Mouse (Mus musculus) brain, embryonic 18.5 days (tissue): Measurements from ENCODE around the gene Slco2b1.
"Not testable (repeated sequence)": the region's sequence is repeated elsewhere in the genome, so short reads cannot be mapped to it uniquely, and the experiment has no call there.

Source experiments
- DNase-seq: peaks from one replicate; pipeline ENCODE4 v3.0.0-alpha.2; 2012; ENCODE audit warnings: low read depth, low spot score

Gene Slco2b1

DNA sequence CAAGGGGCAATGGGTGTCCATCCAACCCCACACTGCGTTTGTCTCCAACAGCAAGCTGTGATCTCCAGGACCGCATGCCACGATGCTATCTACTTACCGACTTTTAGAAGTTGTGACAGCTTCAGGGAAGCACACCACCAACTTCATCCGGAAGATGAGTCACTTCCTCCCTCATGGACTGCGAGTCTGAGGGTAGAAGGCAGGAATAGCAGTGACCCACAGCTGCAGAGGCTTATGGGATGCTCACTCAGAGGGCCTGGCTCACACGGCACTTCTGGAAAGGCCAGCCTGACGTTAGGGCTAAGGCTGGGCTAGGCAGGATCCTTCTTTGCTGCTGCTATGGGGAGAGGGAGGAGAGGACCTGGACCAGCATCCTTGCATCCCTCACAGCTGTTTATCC lies at the start of gene Slco2b1:
Gene Slco2b1, minus strand, starts transcription at position 175 of the 400 bp plus-strand sequence.
- DNase-seq = no peak

DNA sequence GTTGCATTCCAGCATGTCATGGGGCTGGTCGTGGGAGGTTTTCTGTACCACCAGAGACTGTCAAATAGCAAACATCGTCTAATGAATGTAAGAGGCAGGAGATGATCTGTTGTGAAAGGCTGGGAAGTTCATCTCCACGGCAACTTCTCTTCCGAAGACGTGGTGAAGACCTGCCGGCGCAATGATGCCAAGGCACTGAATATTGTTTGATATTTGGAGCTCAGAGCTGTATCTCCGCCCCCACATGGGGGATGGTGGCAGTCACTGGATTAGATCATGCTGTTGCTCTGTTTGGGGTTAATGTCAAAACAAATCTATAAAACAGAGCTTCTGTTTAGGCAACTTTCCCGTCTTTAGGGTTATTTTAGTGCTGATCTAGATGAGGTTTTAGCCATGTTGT lies 28.1 kb upstream of the Slco2b1 start:
- no peak for DNase-seq

DNA sequence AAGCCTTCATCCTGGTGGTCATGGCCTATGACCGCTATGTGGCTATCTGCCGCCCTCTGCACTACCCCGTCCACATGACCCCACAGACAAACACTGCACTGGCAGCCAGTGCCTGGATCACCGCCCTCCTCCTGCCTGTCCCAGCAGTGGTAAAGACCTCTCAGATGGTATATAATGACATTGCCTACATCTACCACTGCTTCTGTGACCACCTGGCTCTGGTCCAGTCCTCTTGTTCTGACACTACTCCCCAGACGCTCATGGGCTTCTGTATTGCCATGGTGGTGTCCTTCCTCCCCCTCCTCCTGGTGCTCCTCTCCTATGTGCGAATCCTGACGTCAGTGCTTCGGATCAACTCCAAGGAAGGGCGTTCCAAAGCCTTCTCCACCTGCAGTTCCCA lies 24.4 kb upstream of the Slco2b1 start:
- DNase-seq = not testable (repeated sequence)

DNA sequence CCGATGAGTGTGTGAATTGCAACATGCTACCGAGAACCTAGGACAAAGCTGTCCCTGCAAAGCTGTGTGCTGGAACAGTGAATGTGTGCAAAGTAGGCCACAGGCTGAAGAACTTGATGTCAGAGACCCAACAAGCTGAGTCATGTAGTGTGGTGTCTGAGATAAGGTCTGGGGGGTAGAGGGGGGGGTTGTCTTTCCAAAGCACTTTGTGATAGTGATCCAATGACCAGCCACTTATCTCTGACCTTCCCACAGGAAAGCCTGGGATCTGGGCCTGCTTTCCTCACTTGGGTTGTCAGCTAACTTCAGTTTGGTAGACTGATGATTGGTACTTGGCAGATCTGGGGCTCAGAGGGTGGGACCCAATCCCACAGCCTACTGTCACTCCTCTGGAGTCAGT lies 23.5 kb upstream of the Slco2b1 start:
- DNase-seq = no peak

DNA sequence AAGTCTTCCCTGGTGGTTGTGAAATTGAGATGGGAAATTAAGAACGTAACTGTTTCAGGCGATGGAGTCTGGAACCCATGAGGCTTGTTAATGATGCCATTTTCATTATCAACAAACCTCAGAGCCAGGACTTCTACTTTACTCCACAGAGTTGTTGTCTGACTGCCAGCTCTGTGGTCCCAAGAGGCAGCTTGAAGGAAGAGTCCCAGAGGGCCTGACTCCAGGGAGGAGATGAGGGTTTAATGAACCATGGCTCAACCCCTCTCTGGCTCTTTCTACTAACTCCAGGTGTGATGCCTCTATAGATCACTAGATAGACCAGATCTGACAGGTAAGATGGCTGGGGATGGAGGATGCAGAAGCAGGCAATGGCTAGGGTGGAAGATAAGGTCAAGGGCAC lies 18.8 kb upstream of the Slco2b1 start, which contains the start of gene Olfr520:
Gene Olfr520, plus strand, starts transcription at position 301 of the 400 bp plus-strand sequence.
- no peak for DNase-seq

DNA sequence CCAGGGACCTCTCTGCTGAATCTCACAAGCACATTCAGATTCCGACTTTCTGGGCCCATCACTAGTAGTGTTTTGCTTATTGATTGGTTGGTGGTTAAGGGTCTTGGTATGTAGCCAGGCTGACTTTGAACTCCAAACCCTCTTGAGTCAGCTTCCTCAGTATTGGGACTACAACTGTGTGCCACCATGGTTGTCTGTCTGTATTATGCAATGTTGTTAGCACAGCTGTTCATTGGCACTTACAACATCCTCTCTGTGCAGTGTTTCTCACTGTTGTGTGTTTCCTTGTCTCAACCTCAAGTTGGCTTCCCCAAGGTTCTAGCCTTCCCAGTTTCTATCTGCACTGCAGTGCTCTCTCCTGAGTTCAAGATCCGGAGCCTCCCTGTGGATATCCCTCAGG lies 5.4 kb upstream of the Slco2b1 start:
- DNase-seq = no peak

DNA sequence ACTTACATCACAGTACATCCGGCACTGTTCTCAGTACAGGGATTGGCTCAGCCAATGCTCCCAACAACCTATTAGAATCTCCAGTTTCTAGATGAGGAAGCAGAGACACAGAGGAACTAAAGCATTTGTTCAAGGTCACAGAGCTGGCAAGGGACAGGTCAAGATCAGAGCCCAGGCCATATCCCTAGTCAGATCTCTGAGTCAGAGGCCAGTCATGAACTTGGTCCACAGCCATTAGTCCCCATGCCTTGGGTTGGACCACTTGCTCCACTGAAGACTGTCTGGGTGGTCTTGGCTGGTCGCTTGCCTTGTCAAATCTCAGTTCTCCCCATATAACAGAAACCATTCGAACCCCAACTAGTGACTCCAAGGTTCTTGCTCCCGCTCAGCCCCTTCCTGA lies 1.3 kb upstream of the Slco2b1 start:
- no peak for DNase-seq

DNA sequence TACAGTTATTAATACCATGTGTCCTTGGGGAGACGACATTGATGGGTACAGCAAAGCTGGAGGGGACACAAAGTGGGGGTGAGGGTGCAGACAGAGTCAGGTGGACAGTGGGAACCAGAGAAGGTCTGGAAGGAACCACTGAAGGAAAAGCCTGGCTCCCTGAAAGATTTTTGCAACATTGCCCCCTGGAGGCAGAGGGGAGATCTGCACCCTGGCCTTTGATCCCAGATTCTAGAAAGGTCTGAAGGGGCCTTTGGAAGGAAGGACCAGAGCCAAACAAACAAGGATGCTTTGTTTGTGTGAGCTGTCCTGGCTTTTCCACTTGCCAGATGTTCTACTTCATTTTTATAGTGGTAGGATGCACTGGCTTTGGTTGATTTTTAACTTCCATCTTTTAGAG lies 664 bp downstream of the Slco2b1 start:
- DNase-seq = no peak

DNA sequence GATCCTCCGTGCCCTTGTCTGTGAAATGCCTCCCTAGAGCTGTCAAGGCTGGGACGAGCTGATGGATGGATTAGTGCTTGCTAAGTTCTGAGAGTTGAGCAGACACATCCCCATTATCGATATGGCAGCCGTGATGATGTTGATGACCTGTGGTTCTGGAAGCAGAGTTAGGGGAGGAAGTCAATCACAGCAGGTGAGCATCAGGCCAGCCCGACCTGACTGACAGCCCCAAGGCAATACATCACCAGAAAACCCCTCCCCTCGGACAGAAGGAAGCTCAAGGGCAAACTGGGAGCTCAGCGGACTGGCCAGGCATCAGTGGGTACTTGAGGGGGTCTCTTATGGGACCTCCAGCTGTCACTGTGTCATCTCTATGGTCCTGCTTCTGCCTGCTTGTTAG lies 1.1 kb downstream of the Slco2b1 start:
- no peak for DNase-seq

DNA sequence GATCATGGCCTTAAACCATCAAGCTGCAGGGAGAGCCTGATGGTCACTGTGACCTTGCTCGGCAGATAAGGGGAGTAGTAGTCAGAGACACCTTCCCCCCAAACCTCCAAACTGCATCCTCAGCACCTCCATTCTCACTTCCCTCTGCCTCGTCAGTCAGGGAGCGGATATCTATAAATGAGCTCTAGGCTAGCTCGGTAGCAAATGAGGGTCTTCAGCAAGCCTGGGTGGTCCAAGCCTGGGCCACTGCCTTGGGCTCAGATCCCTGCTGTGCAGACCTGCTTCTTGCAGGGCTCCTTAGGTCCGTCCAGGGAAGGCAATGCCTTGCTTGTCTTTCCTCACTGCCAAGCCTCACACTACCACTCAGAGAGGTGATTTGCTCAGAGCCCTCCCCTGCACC lies 2.4 kb downstream of the Slco2b1 start:
- DNase-seq = no peak

DNA sequence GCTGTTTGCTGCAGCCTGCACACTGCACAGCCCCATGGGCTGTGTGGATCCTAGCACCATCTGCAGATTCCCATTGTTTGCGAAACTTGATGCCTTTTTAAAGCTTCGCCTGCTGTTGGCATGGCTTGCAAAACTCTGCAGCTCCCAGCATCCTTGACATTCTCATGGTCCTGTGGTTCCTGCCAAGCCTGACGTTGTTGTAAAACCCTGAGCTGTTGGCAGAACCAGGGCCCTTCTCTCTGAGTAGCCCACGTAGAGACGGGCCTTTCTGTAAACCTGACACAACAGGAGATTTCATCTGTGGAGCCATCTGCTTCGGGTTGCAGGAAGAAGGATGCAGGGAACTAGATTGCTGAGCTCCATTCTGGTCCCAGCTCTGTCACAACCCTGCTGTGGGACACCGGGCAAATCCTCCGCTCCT lies 2.8 kb downstream of the Slco2b1 start:
- DNase-seq = no peak

DNA sequence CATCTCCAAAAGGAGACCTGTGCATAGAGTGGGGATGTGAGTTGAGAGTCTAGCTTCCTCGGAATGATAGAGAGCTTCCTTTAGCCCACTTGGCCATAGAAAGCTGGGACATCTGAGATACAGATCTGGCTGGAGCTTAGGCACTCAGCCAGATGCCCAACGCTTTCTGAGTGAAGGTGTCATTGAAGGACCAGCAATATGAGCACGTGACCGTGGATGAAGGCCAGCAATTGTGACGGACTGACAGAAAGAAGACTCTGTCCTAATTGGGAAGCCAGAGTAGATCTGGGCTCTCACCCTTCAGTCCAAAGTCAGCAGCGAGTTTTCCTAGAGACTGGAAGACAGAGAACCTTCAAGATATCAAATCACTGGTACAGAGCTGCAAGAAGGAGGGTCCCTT lies 3.5 kb downstream of the Slco2b1 start:
- no peak for DNase-seq

DNA sequence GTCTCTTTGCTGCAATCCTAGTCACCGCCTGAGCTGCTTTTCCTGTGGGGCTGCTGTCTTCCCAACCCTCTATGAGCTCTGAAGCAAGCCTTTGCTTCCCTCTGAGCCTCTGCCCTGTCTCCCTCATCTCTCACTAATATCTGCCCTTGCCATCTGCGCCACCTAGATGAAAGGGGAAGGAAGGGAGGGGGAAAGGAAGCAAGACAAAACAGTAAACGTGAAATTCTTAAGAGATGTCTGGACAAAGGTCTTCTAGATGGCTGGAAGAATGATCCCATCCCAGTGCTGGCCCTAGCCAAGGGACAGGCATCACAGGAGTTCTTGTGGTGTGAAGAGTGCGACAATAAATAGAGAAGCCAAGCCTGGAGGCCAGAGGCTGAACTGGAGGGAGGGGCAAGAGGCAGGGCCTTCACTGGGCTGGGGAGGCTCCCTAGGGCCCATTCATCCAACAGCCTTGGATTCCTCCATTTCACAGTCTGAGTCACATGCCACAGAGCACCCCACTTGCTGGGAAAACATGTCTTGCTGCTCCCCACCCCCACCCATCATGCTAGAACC lies 4.0 kb downstream of the Slco2b1 start:
- DNase-seq = no peak

DNA sequence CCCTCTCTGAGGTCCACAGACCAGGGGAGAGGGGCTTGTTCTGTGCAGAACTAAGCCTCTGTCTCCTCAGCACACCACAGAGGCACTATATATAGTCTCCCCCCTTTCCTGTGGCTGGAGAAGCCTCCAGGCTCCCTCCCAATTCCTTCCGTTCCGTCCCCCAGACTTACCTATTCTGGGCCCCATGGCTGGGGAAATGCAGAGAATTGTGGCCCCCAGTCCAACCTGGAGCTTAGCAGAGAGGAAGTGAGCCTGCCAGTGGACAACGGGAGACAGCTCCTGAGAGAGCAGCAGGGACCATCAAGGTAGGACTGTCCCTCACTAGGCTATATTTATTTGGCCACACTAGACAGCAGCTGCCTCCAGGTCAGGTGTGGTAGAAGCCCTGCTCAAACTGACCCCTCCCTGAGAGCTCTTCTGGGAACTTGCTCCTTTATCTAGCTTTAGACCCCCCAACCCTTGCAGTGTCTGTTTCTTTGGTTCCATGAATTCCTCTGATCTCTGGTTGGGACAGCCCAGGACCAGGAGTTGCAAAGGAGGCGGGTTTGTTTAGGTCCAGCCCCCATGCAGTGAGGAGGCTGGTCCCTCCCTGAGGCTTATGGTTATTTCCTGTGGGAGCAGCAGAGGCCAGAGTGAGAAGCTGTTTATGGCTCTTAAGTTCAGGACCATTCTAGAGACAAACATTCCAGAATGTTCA lies 4.7 kb downstream of the Slco2b1 start:
- DNase-seq = no peak

DNA sequence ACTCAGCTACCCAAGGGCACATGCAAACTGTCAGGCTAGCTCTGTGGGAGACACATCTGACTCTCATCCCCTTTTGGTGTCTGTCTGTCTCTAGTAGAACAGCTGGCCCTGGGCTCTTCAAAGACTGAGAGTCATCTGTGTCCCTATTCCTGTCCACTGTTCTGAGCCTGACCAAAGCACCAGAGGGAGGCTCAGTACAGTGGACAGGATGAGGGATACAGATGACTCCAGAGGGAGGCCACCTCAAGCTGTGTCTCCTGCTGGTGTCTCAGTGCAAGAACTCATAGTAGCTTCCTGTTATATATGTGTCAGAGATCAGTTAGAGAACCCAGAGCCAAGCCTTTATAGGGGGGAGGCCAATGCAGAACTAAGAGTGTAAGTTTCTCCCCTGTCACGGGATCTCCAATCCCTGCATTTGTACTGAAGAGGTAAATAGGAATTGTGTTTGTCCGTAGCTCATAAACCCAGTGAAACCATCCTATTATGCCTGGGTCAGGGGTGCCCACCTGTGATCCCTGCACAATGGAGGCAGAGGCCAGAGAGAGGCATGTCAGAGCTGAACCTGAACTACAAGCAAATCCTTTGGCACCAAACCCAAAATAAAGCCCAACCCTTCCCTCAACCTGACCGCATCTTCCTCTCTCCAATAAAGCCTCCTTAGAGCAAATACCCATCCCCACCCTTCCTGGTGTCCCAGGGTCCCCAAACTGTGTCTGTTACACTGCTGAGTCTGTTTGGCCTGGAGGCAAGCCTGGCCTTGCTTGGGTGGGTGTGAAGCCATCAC lies 6.2 kb downstream of the Slco2b1 start:
- no peak for DNase-seq

DNA sequence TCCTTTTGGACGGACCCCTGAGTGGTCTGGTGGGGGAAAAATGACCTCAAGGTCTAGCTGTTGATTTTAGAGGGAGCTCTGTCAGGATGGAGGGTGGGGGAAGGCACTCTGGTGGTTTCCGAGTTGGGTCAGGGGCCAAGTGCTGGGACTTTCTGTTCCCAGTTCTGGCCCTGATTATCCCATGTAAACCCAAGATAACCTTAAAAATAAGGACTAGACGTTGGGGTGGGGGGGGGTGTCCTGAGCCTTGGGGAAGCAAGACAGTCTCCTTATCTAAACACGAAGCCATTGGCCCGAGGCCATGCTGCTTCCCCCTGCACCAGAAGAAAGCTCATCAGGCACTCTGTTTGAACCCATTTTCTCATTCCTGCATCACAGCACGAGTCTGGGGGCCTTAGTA lies 8.9 kb downstream of the Slco2b1 start:
- DNase-seq = no peak

DNA sequence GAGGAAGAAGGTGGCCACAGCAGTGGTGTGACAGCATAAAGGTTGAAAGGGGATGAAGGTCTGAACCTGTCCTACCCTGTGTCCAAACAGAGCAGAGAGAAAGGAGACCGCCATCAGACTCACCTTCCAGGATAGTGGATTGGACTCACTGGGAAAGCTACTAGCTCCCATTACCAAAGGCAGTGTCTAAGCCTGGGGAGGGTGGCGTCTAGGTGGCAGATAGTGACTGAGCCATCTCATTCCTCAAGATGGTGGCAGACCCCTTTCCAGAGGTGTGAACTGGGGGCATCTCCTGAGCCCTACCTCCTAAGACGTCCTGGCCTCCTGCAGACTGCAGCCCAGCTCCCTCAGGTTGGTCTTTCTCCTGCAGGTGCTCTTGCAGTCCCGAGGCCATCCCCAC lies 10.5 kb downstream of the Slco2b1 start:
- no peak for DNase-seq

DNA sequence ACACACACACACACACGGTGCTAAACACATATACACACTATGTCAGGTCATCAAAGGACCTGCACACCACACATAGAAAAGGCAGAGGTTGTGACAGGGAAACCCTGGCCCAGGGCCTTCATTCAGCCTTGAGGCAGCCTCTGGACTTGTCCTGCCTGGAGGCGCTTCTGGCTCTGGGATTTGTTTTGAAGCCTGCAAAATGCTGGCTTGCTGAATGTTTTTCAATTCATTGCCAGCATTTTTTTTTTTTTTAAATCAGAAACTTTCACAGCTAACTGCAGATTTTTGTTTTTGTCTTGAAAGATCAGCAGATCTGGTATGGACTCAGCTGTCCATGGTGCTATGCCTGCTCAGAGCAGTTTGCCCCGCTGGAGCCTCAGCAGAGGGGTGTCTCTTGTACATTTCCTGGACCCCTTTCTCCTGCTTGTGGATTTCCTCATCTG lies 11.4 kb downstream of the Slco2b1 start:
- DNase-seq = no peak

DNA sequence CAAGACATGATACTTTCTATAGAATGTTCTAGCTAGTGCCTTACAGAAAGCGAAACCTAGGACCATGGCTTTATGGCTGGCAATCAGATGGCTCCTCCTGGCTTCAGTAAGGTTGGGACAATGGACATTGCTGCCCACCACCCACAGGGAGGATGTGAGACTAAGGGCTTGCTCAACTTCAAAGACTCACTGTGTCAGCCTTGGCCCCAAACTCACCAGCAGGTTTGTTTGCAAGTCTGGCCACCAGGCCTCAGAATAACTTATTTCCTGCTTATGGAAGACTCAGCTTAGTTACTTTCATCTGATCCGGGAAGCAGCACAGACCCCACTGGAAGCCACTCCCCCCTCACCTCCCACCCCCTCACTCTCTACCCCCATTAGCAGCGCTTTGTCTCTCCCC lies 12.0 kb downstream of the Slco2b1 start:
- no peak for DNase-seq

DNA sequence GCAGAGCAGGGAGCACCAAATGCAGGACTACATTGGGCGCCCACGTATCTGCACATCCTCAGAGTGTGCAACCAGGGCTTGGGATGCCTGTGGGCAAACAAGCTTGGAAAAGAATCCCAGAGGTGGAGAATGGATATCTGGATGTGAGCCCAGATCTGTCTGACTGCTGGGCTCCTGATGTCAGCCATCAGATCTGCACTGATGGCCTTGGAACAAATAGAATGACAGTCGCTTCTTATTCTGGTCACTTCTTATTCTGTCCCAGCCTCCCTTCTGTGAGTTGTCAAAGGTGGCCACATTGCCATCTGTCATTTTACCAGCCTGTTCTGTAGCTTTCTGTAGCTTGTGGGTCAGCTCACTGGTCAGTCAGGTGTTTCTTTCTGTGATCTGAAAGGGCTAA lies 12.6 kb downstream of the Slco2b1 start:
- no peak for DNase-seq

DNA sequence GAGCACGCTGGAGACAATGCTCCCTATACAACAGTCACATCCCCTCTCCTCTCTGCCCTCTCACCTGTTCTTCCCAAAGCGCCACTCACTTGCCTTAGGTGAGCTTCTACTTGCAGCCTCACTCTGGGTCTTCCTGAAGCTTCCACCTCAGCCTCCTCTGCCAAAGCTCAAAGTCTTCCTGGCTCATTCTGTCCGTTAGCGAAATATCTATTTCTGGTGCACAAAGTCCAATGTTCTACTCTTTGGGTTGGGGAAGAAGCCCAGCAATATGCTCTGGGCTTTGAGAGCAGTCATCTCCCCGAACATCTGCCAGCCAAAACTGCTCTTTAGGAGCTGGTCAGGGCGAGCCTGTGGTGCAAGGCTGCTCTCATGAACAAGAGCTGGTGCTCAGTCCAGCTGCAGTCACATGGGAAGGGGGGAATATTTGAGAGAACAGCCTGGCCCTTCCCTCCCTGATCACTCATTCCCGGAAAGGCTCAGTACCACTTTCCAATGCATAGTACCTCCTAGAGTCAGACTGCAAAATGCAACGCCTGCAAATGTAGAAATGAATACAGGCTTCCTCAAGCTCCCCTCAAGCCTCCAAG lies 15.6 kb downstream of the Slco2b1 start:
- DNase-seq = no peak

DNA sequence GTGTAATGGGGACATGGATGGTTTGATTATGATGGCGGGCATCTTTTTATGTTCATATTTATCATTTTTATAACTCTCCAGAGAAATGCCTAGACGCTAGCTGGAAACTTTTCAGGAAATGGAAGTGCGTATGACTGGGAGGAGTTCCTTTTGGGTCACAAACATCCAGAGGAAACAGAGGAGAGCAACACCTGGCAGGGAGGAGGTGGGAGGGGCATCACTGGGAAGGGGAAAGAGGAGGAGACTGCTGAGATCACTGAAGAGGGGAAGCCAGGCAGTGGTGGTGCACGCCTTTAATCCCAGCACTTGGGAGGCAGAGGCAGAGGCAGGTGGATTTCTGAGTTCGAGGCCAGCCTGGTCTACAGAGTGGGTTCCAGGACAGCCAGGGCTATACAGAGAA lies 16.7 kb downstream of the Slco2b1 start:
- DNase-seq = not testable (repeated sequence)
